Mouse (Mus musculus) heart, adult 2 months (tissue): Measurements from ENCODE around the gene Pde12.

ENCODE experiments used
- CTCF ChIP-seq: fragments of 200-600 bp; IDR thresholded peaks from 2 replicates; pipeline ENCODE4 v1.8.1; 2022; ENCODE audit warnings: antibody characterized with exemption, mild to moderate bottlenecking, moderate library complexity
- EP300 ChIP-seq: fragments of 200-500 bp; IDR thresholded peaks from 2 replicates; pipeline ENCODE4 v1.6.1; 2011; ENCODE audit warnings: low read depth, low read length, control low read depth; ENCODE audit not compliant: insufficient read depth
- POLR2A ChIP-seq: fragments of 200-500 bp; IDR thresholded peaks from 2 replicates; pipeline ENCODE4 v1.6.1; 2011; ENCODE audit warnings: mild to moderate bottlenecking, low read depth, low read length, control low read depth; ENCODE audit not compliant: insufficient read depth

GRCm38 (mm10) chr14:26658178-26658577 lies 11.5 kb downstream of the Pde12 start:
- no peak for TF ChIP-seq CTCF
- TF ChIP-seq EP300, result no peak
- TF ChIP-seq POLR2A, result no peak
